Mouse (Mus musculus): ENCODE results near the gene Macrod2. TPM values are rescaled to one million over a fixed set of nuclear protein-coding genes. Genes with fewer than 3 reads are reported as not detected.

Macrod2 gene
- polyA plus RNA-seq, 1 experiment from 2014 or later: 31.1 TPM

GRCm38 (mm10) chr2:140896396-140897082, 501.4 kb downstream of the Macrod2 start:
- no peaks in the 10 kb centered on the region for H3K36me3 ChIP-seq (ENCODE audit: insufficient read depth)
- no peaks in the 10 kb centered on the region for H3K9me3 ChIP-seq (ENCODE audit: low read depth, low read length)
- DNase-seq: no peak
- ATAC-seq (ENCODE audit: insufficient read depth): no peak
- H3K4me3 ChIP-seq (ENCODE audit: low read depth, low read length): no peak overlapping the region
- H3K9ac ChIP-seq: no peak overlapping the region
- H3K27me3 ChIP-seq (ENCODE audit: insufficient read depth, low read length): no peaks in the 10 kb centered on the region
- TF ChIP-seq CTCF (IDR thresholded peaks at IDR 0.05; ENCODE audit: low read depth): no peak
- 53% methylated on average over 3 of the region's 3 CpGs for WGBS
- no peaks in the 10 kb centered on the region for H3K4me1 ChIP-seq (ENCODE audit: insufficient read depth)
- H3K27ac ChIP-seq (ENCODE audit: low read depth): no peak overlapping the region
- no peak overlapping the region for H3K4me2 ChIP-seq

GRCm38 (mm10) chr2:140898408-140898985, 503.4 kb downstream of the Macrod2 start:
- Histone ChIP-seq H3K4me2 (no peak overlapping the region), H3K4me1 (ENCODE audit: insufficient read depth) (no peaks in the 10 kb centered on the region), H3K27ac (ENCODE audit: low read depth) (no peak overlapping the region), H3K9ac (no peak overlapping the region), H3K36me3 (ENCODE audit: insufficient read depth) (no peaks in the 10 kb centered on the region), H3K9me3 (ENCODE audit: low read depth, low read length) (no peaks in the 10 kb centered on the region), H3K4me3 (ENCODE audit: low read depth, low read length) (no peak overlapping the region), H3K27me3 (ENCODE audit: insufficient read depth, low read length) (no peaks in the 10 kb centered on the region)
- DNase-seq: no peak
- WGBS: 60% methylated on average over 7 of the region's 7 CpGs
- ATAC-seq (ENCODE audit: insufficient read depth): no peak
- no peak for TF ChIP-seq CTCF (IDR thresholded peaks at IDR 0.05; ENCODE audit: low read depth)

DNA sequence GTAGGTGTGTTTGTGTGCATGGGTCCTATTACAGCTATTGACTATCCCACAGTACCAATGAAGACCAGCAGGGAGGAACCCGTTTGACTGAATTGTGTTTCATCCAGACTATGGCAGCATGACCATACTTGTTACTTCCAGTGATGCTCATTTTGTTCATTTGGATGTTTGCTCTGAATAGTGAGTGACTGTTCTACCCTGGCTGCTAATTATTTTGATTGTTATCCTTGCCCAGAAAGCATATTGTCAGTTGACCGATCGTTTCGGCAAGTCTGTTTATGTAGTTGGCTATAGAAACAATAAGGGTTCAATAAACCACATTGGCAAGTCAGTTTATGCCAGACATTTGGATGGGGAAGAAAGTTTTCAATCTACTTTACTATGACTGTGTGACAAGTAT, 510.2 kb downstream of the Macrod2 start:
- 82% methylated on average over 4 of the region's 4 CpGs for WGBS
- no peaks in the 10 kb centered on the region for H3K4me1 ChIP-seq (ENCODE audit: insufficient read depth)
- H3K9me3 ChIP-seq (ENCODE audit: low read depth, low read length): no peaks in the 10 kb centered on the region
- no peak overlapping the region for H3K27ac ChIP-seq (ENCODE audit: low read depth)
- no peaks in the 10 kb centered on the region for H3K27me3 ChIP-seq (ENCODE audit: insufficient read depth, low read length)
- H3K9ac ChIP-seq: no peak overlapping the region
- ATAC-seq (ENCODE audit: insufficient read depth) (no peak), DNase-seq (no peak)
- no peak overlapping the region for H3K4me3 ChIP-seq (ENCODE audit: low read depth, low read length)
- no peaks in the 10 kb centered on the region for H3K36me3 ChIP-seq (ENCODE audit: insufficient read depth)
- no peak overlapping the region for H3K4me2 ChIP-seq
- no peak for TF ChIP-seq CTCF (IDR thresholded peaks at IDR 0.05; ENCODE audit: low read depth)

GRCm38 (mm10) chr2:140906123-140906522, 511.0 kb downstream of the Macrod2 start:
- 62% methylated on average over 3 of the region's 3 CpGs for WGBS
- Histone ChIP-seq H3K4me3 (ENCODE audit: low read depth, low read length) (no peak overlapping the region), H3K9ac (no peak overlapping the region), H3K27ac (ENCODE audit: low read depth) (no peak overlapping the region), H3K36me3 (ENCODE audit: insufficient read depth) (no peaks in the 10 kb centered on the region), H3K27me3 (ENCODE audit: insufficient read depth, low read length) (no peaks in the 10 kb centered on the region), H3K4me1 (ENCODE audit: insufficient read depth) (no peaks in the 10 kb centered on the region), H3K9me3 (ENCODE audit: low read depth, low read length) (no peaks in the 10 kb centered on the region), H3K4me2 (no peak overlapping the region)
- DNase-seq (no peak), ATAC-seq (ENCODE audit: insufficient read depth) (no peak)
- TF ChIP-seq CTCF (IDR thresholded peaks at IDR 0.05; ENCODE audit: low read depth): no peak

- Histone ChIP-seq H3K27ac (ENCODE audit: low read depth) (no peak overlapping the region), H3K9ac (no peak overlapping the region), H3K4me3 (ENCODE audit: low read depth, low read length) (no peak overlapping the region), H3K27me3 (ENCODE audit: insufficient read depth, low read length) (no peaks in the 10 kb centered on the region), H3K36me3 (ENCODE audit: insufficient read depth) (no peaks in the 10 kb centered on the region), H3K4me2 (no peak overlapping the region), H3K4me1 (ENCODE audit: insufficient read depth) (no peaks in the 10 kb centered on the region), H3K9me3 (ENCODE audit: low read depth, low read length) (no peaks in the 10 kb centered on the region)
- WGBS: 73% methylated on average over 6 of the region's 6 CpGs
- no peak for TF ChIP-seq CTCF (IDR thresholded peaks at IDR 0.05; ENCODE audit: low read depth)
- DNase-seq: no peak
- no peak for ATAC-seq (ENCODE audit: insufficient read depth)
These were observed 516.4 kb downstream of the Macrod2 start for GRCm38 (mm10) chr2:140911463-140911862.

- Histone ChIP-seq H3K9me3 (ENCODE audit: low read depth, low read length) (no peaks in the 10 kb centered on the region), H3K36me3 (ENCODE audit: insufficient read depth) (no peaks in the 10 kb centered on the region), H3K9ac (no peak overlapping the region), H3K27ac (ENCODE audit: low read depth) (no peak overlapping the region), H3K4me1 (ENCODE audit: insufficient read depth) (no peaks in the 10 kb centered on the region), H3K27me3 (ENCODE audit: insufficient read depth, low read length) (no peaks in the 10 kb centered on the region), H3K4me2 (no peak overlapping the region), H3K4me3 (ENCODE audit: low read depth, low read length) (no peak overlapping the region)
- WGBS: 61% methylated on average over 1 of the region's 1 CpGs
- DNase-seq (no peak), ATAC-seq (ENCODE audit: insufficient read depth) (no peak)
- no peak for TF ChIP-seq CTCF (IDR thresholded peaks at IDR 0.05; ENCODE audit: low read depth)
These were observed 517.1 kb downstream of the Macrod2 start for GRCm38 (mm10) chr2:140912179-140912578.

- Histone ChIP-seq H3K4me2 (no peak overlapping the region), H3K9me3 (ENCODE audit: low read depth, low read length) (no peaks in the 10 kb centered on the region), H3K27ac (ENCODE audit: low read depth) (no peak overlapping the region), H3K4me1 (ENCODE audit: insufficient read depth) (no peaks in the 10 kb centered on the region), H3K36me3 (ENCODE audit: insufficient read depth) (no peaks in the 10 kb centered on the region), H3K9ac (no peak overlapping the region), H3K4me3 (ENCODE audit: low read depth, low read length) (no peak overlapping the region), H3K27me3 (ENCODE audit: insufficient read depth, low read length) (no peaks in the 10 kb centered on the region)
- ATAC-seq (ENCODE audit: insufficient read depth): no peak
- no peak for TF ChIP-seq CTCF (IDR thresholded peaks at IDR 0.05; ENCODE audit: low read depth)
- DNase-seq: no peak
- WGBS: 78% methylated on average over 2 of the region's 2 CpGs
These were observed 517.8 kb downstream of the Macrod2 start for GRCm38 (mm10) chr2:140912931-140913330.
